Comparison of ENCODE assay signal across 17 mouse cellular contexts in the genomic region with DNA sequence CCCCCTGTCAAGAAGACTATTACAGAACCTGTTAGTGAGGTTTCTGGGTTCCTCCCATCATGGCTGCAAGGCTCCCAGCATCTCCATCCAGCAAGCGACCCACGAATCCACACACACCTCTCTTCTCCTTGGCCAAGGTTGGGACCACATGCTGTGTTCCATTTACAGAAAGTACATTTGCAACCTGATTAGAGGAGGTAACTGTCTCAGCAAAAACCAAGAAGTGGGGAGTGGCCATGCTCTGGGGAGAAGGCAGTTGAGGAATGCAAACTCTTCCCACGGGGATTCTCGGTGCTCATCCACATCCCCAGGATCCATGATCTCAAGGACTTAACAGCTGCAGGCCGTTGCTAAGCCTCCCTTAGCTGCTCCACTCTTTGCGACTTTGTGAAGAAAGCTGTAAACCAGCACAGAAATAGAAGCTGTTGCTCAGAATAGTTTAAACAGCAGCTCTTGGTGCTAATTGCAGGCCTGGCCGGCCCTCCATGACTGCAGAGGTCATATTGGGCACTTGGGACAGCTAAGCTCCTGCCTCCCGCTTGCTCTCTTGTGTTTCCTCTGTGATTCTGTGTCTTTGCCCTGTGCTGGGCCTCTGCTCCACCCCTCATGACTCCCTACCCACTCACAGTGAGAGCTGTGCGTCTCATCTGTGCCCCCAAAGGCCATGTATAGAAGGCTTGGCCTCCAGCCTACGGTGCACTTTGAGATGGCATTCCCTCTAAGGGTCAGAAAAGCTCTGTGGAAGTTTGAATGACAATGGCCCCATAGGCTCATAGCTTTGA. TPM values are rescaled to one million over a fixed set of nuclear protein-coding genes. Genes with fewer than 3 reads are reported as not detected.
DNase-seq lines count a peak whose midpoint lies in the region; ATAC-seq and TF ChIP-seq lines count a peak whose summit lies in the region.
"Had no signal": no experiment of that assay in that cellular context is flagged by ENCODE, and none has a peak within 500 bp of the region (broad histone marks: within the 10 kb centered on the region; RNA-seq: fewer than 3 reads in every experiment).

No protein-coding gene starts in this region.

- H3K27ac ChIP-seq in embryonic facial prominence, embryonic 14.5 days (replicated peaks; ENCODE audit: low read depth, low read length) = no peak overlapping the region
- no peak overlapping the region for H3K27ac ChIP-seq in embryonic facial prominence, embryonic 10.5 days (replicated peaks)
- no peak overlapping the region for H3K27ac ChIP-seq in limb, embryonic 13.5 days
- no peak overlapping the region for H3K27ac ChIP-seq in limb, embryonic 10.5 days
- peak overlapping the region; percentile 72 for H3K27ac ChIP-seq in heart, postnatal 0 days (ENCODE audit: low read depth)
- H3K27ac ChIP-seq in stomach, postnatal 0 days (replicated peaks) = no peak overlapping the region
- no peak overlapping the region for H3K27ac ChIP-seq in hindbrain, embryonic 16.5 days (ENCODE audit: low read depth, low read length)
- H3K27ac ChIP-seq: limb, embryonic 12.5 days; midbrain, embryonic 13.5 days had no signal

- H3K4me2 ChIP-seq in embryonic facial prominence, embryonic 14.5 days (ENCODE audit: low read depth, low read length) = no peak overlapping the region
- no peak overlapping the region for H3K4me2 ChIP-seq in limb, embryonic 13.5 days (replicated peaks)
- H3K4me2 ChIP-seq in heart, postnatal 0 days (ENCODE audit: low read depth, low read length) = no peak overlapping the region
- no peak overlapping the region for H3K4me2 ChIP-seq in stomach, postnatal 0 days (replicated peaks; ENCODE audit: low read depth)
- no peak overlapping the region for H3K4me2 ChIP-seq in hindbrain, embryonic 16.5 days (ENCODE audit: low read length)
- H3K4me2 ChIP-seq: limb, embryonic 12.5 days; midbrain, embryonic 13.5 days had no signal

- H3K9me3 ChIP-seq in embryonic facial prominence, embryonic 14.5 days (ENCODE audit: control insufficient read depth, low read length) = 0 out of 2 replicates have a peak, but pooled peaks cover 6% of the 10 kb centered on the region
- H3K9me3 ChIP-seq in embryonic facial prominence, embryonic 10.5 days = no peaks in the 10 kb centered on the region; the same call in 1 of the 2 replicates
- H3K9me3 ChIP-seq in limb, embryonic 13.5 days = peaks cover 5% of the 10 kb centered on the region; the same call in 1 of the 2 replicates
- 0 out of 2 replicates have a peak, but pooled peaks cover 2% of the 10 kb centered on the region for H3K9me3 ChIP-seq in limb, embryonic 10.5 days (replicated peaks)
- H3K9me3 ChIP-seq in heart, postnatal 0 days (replicated peaks; ENCODE audit: control insufficient read depth, low read length) = 0 out of 2 replicates have a peak, but pooled peaks cover 3% of the 10 kb centered on the region
- H3K9me3 ChIP-seq in stomach, postnatal 0 days (ENCODE audit: control insufficient read depth, low read length) = no peaks in the 10 kb centered on the region
- H3K9me3 ChIP-seq in hindbrain, embryonic 16.5 days (ENCODE audit: control insufficient read depth, low read length) = 0 out of 2 replicates have a peak, but pooled peaks cover 5% of the 10 kb centered on the region
- H3K9me3 ChIP-seq: midbrain, embryonic 13.5 days had no signal

- no peak for TF ChIP-seq EP300 in heart, postnatal 0 days (IDR thresholded peaks at IDR 0.05; ENCODE audit: low read depth)
- TF ChIP-seq EP300 in stomach, postnatal 0 days (optimal IDR thresholded peaks at IDR 0.05) = no peak

- H3K27me3 ChIP-seq in embryonic facial prominence, embryonic 14.5 days (replicated peaks; ENCODE audit: control insufficient read depth, insufficient read depth, low read length) = no peaks in the 10 kb centered on the region
- H3K27me3 ChIP-seq in embryonic facial prominence, embryonic 10.5 days (replicated peaks; ENCODE audit: low read depth, poor library complexity, severe bottlenecking) = no peaks in the 10 kb centered on the region
- H3K27me3 ChIP-seq in limb, embryonic 13.5 days = no peaks in the 10 kb centered on the region
- H3K27me3 ChIP-seq in limb, embryonic 10.5 days (ENCODE audit: low read depth, poor library complexity, severe bottlenecking) = no peaks in the 10 kb centered on the region
- H3K27me3 ChIP-seq in heart, postnatal 0 days (ENCODE audit: control insufficient read depth, insufficient read depth, low read length) = no peaks in the 10 kb centered on the region
- H3K27me3 ChIP-seq in stomach, postnatal 0 days (ENCODE audit: control insufficient read depth, insufficient read depth, low read length) = no peaks in the 10 kb centered on the region
- no peaks in the 10 kb centered on the region for H3K27me3 ChIP-seq in hindbrain, embryonic 16.5 days (replicated peaks; ENCODE audit: control insufficient read depth, insufficient read depth, low read length)
- H3K27me3 ChIP-seq: limb, embryonic 12.5 days; midbrain, embryonic 13.5 days had no signal

- no peak overlapping the region for H3K9ac ChIP-seq in embryonic facial prominence, embryonic 14.5 days (ENCODE audit: low read depth, low read length)
- H3K9ac ChIP-seq in limb, embryonic 13.5 days = no peak overlapping the region
- H3K9ac ChIP-seq in heart, postnatal 0 days (replicated peaks; ENCODE audit: low read depth, low read length) = no peak overlapping the region
- H3K9ac ChIP-seq in stomach, postnatal 0 days (ENCODE audit: low read length) = no peak overlapping the region
- no peak overlapping the region for H3K9ac ChIP-seq in hindbrain, embryonic 16.5 days (ENCODE audit: low read depth, low read length)
- H3K9ac ChIP-seq: limb, embryonic 12.5 days; midbrain, embryonic 13.5 days had no signal

- no peak overlapping the region for H3K4me3 ChIP-seq in embryonic facial prominence, embryonic 14.5 days (ENCODE audit: low read depth, low read length)
- no peak overlapping the region for H3K4me3 ChIP-seq in embryonic facial prominence, embryonic 10.5 days
- no peak overlapping the region for H3K4me3 ChIP-seq in limb, embryonic 13.5 days
- H3K4me3 ChIP-seq in limb, embryonic 10.5 days = no peak overlapping the region
- no peak overlapping the region for H3K4me3 ChIP-seq in heart, postnatal 0 days (ENCODE audit: low read depth, low read length)
- H3K4me3 ChIP-seq in stomach, postnatal 0 days (ENCODE audit: low read depth, low read length) = no peak overlapping the region
- no peak overlapping the region for H3K4me3 ChIP-seq in hindbrain, embryonic 16.5 days (ENCODE audit: low read length)
- H3K4me3 ChIP-seq: limb, embryonic 12.5 days; midbrain, embryonic 13.5 days had no signal

- DNase-seq in embryonic facial prominence, embryonic 14.5 days (ENCODE audit: low spot score) = peak; percentile 41
- no peak for DNase-seq in embryonic facial prominence, embryonic 10.5 days (ENCODE audit: low spot score)
- no peak for DNase-seq in limb, embryonic 10.5 days (ENCODE audit: low spot score)
- DNase-seq in heart, postnatal 0 days (ENCODE audit: low spot score) = no peak
- no peak for DNase-seq in stomach, postnatal 0 days (ENCODE audit: low spot score)
- DNase-seq in cerebellum, postnatal 25 days = no peak
- DNase-seq: adrenal gland, adult 2 months; cerebellum, adult 2 months; kidney, adult 2 months; kidney, postnatal 36 days; lung, adult 2 months; lung, postnatal 4 days had no signal

- H3K4me1 ChIP-seq in embryonic facial prominence, embryonic 14.5 days (ENCODE audit: control insufficient read depth, insufficient read depth, low read length) = no peaks in the 10 kb centered on the region
- H3K4me1 ChIP-seq in embryonic facial prominence, embryonic 10.5 days = no peaks in the 10 kb centered on the region
- H3K4me1 ChIP-seq in limb, embryonic 13.5 days = 0 out of 2 replicates have a peak, but pooled peaks cover 3% of the 10 kb centered on the region
- H3K4me1 ChIP-seq in limb, embryonic 10.5 days = no peaks in the 10 kb centered on the region
- H3K4me1 ChIP-seq in heart, postnatal 0 days (ENCODE audit: control insufficient read depth, insufficient read depth) = peaks cover 17% of the 10 kb centered on the region; the same call in 1 of the 2 replicates
- H3K4me1 ChIP-seq in stomach, postnatal 0 days (replicated peaks; ENCODE audit: control insufficient read depth, insufficient read depth) = no peaks in the 10 kb centered on the region
- no peaks in the 10 kb centered on the region for H3K4me1 ChIP-seq in hindbrain, embryonic 16.5 days (ENCODE audit: control insufficient read depth, insufficient read depth, low read depth, low read length)
- H3K4me1 ChIP-seq: midbrain, embryonic 13.5 days had no signal

- H3K36me3 ChIP-seq in embryonic facial prominence, embryonic 14.5 days (ENCODE audit: control insufficient read depth, insufficient read depth, low read length) = peaks cover 14% of the 10 kb centered on the region
- H3K36me3 ChIP-seq in embryonic facial prominence, embryonic 10.5 days (replicated peaks) = peaks cover 46% of the 10 kb centered on the region
- peaks cover 27% of the 10 kb centered on the region for H3K36me3 ChIP-seq in limb, embryonic 13.5 days
- peaks cover 39% of the 10 kb centered on the region for H3K36me3 ChIP-seq in limb, embryonic 10.5 days
- no peaks in the 10 kb centered on the region for H3K36me3 ChIP-seq in heart, postnatal 0 days (replicated peaks; ENCODE audit: control insufficient read depth, insufficient read depth, low read length)
- no peaks in the 10 kb centered on the region; the same call in 1 of the 2 replicates for H3K36me3 ChIP-seq in stomach, postnatal 0 days (ENCODE audit: control insufficient read depth, insufficient read depth, low read length)
- peaks cover 3% of the 10 kb centered on the region; the same call in 1 of the 2 replicates for H3K36me3 ChIP-seq in hindbrain, embryonic 16.5 days (ENCODE audit: control insufficient read depth, insufficient read depth, low read length)

- 76% methylated on average over 10 of the region's 10 CpGs for WGBS in embryonic facial prominence, embryonic 14.5 days
- WGBS in embryonic facial prominence, embryonic 10.5 days = 84% methylated on average over 10 of the region's 10 CpGs
- WGBS in limb, embryonic 13.5 days = 51% methylated on average over 10 of the region's 10 CpGs
- 77% methylated on average over 10 of the region's 10 CpGs for WGBS in limb, embryonic 10.5 days
- 49% methylated on average over 10 of the region's 10 CpGs for WGBS in heart, postnatal 0 days
- 69% methylated on average over 10 of the region's 10 CpGs for WGBS in stomach, postnatal 0 days
- WGBS in hindbrain, embryonic 16.5 days = 80% methylated on average over 10 of the region's 10 CpGs

- no peak for TF ChIP-seq CTCF in heart, postnatal 0 days (IDR thresholded peaks at IDR 0.05; ENCODE audit: low read depth)
- TF ChIP-seq CTCF in stomach, postnatal 0 days (IDR thresholded peaks at IDR 0.05; ENCODE audit: low read depth) = no peak

- peak; percentile 39; the same call in 1 of the 2 replicates for ATAC-seq in embryonic facial prominence, embryonic 14.5 days (ENCODE audit: low read depth)
- peak; percentile 43; the same call in 1 of the 2 replicates for ATAC-seq in limb, embryonic 13.5 days (ENCODE audit: low FRiP score, low read depth)
- ATAC-seq in heart, postnatal 0 days (ENCODE audit: insufficient read depth, low read depth) = peak; percentile 39
- ATAC-seq in stomach, postnatal 0 days (ENCODE audit: low FRiP score, low TSS enrichment) = no peak
- no peak for ATAC-seq in hindbrain, embryonic 16.5 days
- ATAC-seq: forebrain, embryonic 14.5 days; midbrain, embryonic 13.5 days had no signal

RNA-seq across cellular contexts. Expression of a gene that starts 34.0 kb away (rescaled TPM):
- 13.6 and 14.0 TPM in 2 replicates for polyA plus RNA-seq in embryonic facial prominence, embryonic 14.5 days (2014; fragmentation: Nextera tagmentation; extraction: Ambion mirVana)
- 23.5 and 25.4 TPM in 2 replicates for polyA plus RNA-seq in embryonic facial prominence, embryonic 10.5 days (2016; fragmentation: Nextera tagmentation; extraction: Ambion mirVana)
- 19.8 and 21.4 TPM in 2 replicates for polyA plus RNA-seq in limb, embryonic 13.5 days (2015; fragmentation: Nextera tagmentation; extraction: Ambion mirVana)
- polyA plus RNA-seq in limb, embryonic 10.5 days (2016; fragmentation: Nextera tagmentation; extraction: Ambion mirVana) = 18.3 and 24.9 TPM in 2 replicates
- 12.3 and 17.7 TPM in 2 replicates for total RNA-seq in heart, postnatal 0 days (2014; rRNA removed; ENCODE audit: low replicate concordance)
- polyA plus RNA-seq in heart, postnatal 0 days (2015; fragmentation: Nextera tagmentation; extraction: Ambion mirVana) = 5.7 and 5.8 TPM in 2 replicates
- polyA plus RNA-seq in stomach, postnatal 0 days (2015; fragmentation: Nextera tagmentation; extraction: Ambion mirVana) = 5.5 and 6.4 TPM in 2 replicates
- polyA plus RNA-seq in hindbrain, embryonic 16.5 days (2015; fragmentation: Nextera tagmentation; extraction: Ambion mirVana) = 7.8 and 9.1 TPM in 2 replicates

RNA-seq across cellular contexts. Expression of a gene that starts 38.3 kb away (rescaled TPM):
- polyA plus RNA-seq in embryonic facial prominence, embryonic 14.5 days (2014; fragmentation: Nextera tagmentation; extraction: Ambion mirVana) = 90.5 and 103 TPM in 2 replicates
- 285 and 291 TPM in 2 replicates for polyA plus RNA-seq in embryonic facial prominence, embryonic 10.5 days (2016; fragmentation: Nextera tagmentation; extraction: Ambion mirVana)
- 139 and 144 TPM in 2 replicates for polyA plus RNA-seq in limb, embryonic 13.5 days (2015; fragmentation: Nextera tagmentation; extraction: Ambion mirVana)
- polyA plus RNA-seq in limb, embryonic 10.5 days (2016; fragmentation: Nextera tagmentation; extraction: Ambion mirVana) = 267 and 278 TPM in 2 replicates
- 49.1 and 63.0 TPM in 2 replicates for total RNA-seq in heart, postnatal 0 days (2014; rRNA removed; ENCODE audit: low replicate concordance)
- polyA plus RNA-seq in heart, postnatal 0 days (2015; fragmentation: Nextera tagmentation; extraction: Ambion mirVana) = 41.3 and 45.4 TPM in 2 replicates
- polyA plus RNA-seq in stomach, postnatal 0 days (2015; fragmentation: Nextera tagmentation; extraction: Ambion mirVana) = 31.3 and 31.9 TPM in 2 replicates
- 80.2 and 91.9 TPM in 2 replicates for polyA plus RNA-seq in hindbrain, embryonic 16.5 days (2015; fragmentation: Nextera tagmentation; extraction: Ambion mirVana)

Comparison
In these comparisons a context has a peak if more than half of its experiments do, and no peak if none do; other contexts are left out.
1. ATAC-seq: peak in embryonic facial prominence, embryonic 14.5 days (single experiment), limb, embryonic 13.5 days (single experiment) and heart, postnatal 0 days (single experiment); none in stomach, postnatal 0 days (single experiment) and hindbrain, embryonic 16.5 days (single experiment).